Mouse (Mus musculus) erythroblast, embryonic 14.5 days (primary cell): ENCODE results near the gene Pik3cb. TPM values are rescaled to one million over a fixed set of nuclear protein-coding genes. Genes with fewer than 3 reads are reported as not detected.

Experiments
- H3K27me3 ChIP-seq: 2 replicates; pipeline ENCODE4 v1.6.1; 2012; ENCODE audit warnings: inconsistent platforms; ENCODE audit not compliant: control insufficient read depth
- H3K36me3 ChIP-seq: 2 replicates; pipeline ENCODE4 v1.6.1; 2012; ENCODE audit warnings: mild to moderate bottlenecking, inconsistent platforms; ENCODE audit not compliant: control insufficient read depth
- H3K4me1 ChIP-seq: 2 replicates; pipeline ENCODE4 v1.6.1; 2012; ENCODE audit warnings: inconsistent platforms; ENCODE audit not compliant: control insufficient read depth
- H3K4me3 ChIP-seq: replicated peaks from 2 replicates; pipeline ENCODE3; 2012; ENCODE audit warnings: moderate library complexity, mild to moderate bottlenecking, inconsistent platforms
- H3K9me3 ChIP-seq: 2 replicates; pipeline ENCODE4 v1.6.1; 2012; ENCODE audit warnings: low read length, inconsistent platforms, mixed read lengths; ENCODE audit not compliant: control insufficient read depth
- GATA1 ChIP-seq: IDR thresholded peaks from 2 replicates; pipeline ENCODE4 v1.6.1; 2012; ENCODE audit warnings: low read length, inconsistent platforms, mixed read lengths
- TAL1 ChIP-seq: IDR thresholded peaks from 3 replicates; pipeline ENCODE4 v1.6.1; 2012; ENCODE audit warnings: low read length, inconsistent platforms, mixed read lengths
- polyA plus RNA-seq: library from polyadenylated mRNA; stranded (reverse); fragments of >175 nt; gene quantifications from 2 replicates; pipeline ENCODE4 v1.2.3, GENCODE M21; 2012

Gene Pik3cb
- polyA plus RNA-seq: 0.11 and 0.12 TPM in 2 replicates

DNA sequence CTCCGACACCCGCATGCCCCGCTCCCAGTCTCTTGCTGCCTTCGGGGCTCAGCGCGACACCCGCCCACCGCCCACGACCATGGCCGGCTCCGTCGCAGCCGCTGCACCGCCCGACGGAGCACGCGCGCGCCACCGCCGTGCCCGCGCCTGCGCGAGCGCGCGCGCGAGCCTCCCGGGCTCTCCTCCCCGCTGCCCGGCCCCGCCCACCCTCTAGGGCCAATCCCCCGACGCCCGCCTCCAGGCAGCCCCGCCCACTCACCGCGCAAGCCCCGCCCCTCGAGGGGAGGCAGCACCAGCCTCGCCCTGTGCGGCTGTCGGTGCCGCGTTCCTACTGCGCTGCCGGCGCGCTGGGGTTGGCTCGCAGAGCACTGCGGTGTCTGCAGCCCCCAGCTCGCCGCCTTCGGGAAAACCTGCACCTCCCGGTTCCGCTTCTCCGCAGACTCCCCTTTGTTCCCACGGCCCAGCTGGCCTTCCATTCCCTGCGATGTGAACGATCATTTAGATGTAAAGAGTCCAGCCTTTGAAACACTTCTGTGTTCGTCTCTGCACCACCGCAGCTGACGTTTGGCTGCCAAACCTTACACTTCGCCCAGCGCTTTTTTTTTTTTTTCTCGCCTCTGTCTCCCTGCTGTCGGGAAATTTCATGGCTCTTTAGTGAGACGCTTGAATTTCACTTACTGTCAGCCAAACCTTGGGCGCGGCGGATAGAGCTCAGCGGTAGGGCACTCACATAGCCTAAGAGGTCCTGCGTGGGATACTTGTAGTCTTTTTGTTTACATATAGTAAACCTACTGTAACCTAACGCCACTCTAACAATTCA lies at the start of gene Pik3cb:
Gene Pik3cb (minus strand): TSS at position 559 of the 820 bp plus-strand sequence.
- no peaks in the 10 kb centered on the region for H3K9me3 ChIP-seq
- H3K4me3 ChIP-seq: peak within 1 kb of the TSS; percentile 88
- H3K4me1 ChIP-seq: peaks cover 56% of the 10 kb centered on the region
- TF ChIP-seq GATA1 (no peak), TAL1 (no peak)
- H3K36me3 ChIP-seq: peaks cover 13% of the 10 kb centered on the region
- H3K27me3 ChIP-seq: no peaks in the 10 kb centered on the region

DNA sequence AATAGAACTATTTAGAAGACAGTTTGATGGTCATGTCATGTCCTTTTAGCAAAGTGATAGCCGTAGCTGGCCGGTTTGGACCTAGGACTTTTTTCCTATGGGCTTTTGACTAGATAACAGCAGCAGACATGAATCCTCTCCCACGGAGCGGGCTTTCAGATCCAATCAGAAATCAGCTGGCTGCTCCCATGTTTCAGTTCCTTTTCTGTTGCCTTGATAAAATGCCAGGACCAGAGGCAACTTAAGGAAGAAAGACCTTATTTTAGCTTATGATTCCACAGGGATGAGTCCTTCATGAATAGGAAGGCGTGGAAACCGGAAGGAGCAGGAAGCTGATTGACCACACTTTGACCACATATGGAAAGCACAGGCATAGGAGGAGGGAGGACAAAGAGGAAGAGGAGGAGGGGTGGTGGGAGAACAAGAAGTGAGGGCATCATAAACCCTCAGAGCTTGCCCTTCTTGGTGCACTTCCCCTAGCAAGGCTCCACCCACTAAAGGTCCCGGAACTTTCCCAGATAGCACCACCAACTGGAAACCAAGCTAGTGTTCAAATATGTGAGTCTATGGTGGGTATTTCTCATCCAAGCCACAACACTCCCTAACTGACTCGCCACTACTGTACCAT lies 42.7 kb upstream of the Pik3cb start:
- H3K9me3 ChIP-seq: no peaks in the 10 kb centered on the region

DNA sequence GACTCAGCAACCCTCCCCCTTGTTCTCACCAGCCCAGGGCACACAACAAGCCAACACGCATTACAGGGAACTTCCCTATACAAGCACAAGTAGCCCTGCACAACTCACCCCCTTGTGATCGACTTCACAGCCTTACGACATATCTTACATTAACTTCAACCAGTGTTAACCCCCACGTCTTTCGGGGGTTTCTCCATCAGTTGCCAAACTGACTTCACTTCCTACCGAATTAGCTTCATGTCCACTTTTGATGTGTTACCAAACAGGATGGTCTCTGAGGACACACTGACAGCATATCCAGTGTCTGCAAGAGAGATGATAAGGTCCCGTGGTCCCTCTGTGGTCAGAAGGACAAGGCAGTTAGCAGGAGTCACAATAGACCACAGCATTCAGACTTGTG lies 41.7 kb upstream of the Pik3cb start:
- Histone ChIP-seq H3K4me1 (peaks cover 17% of the 10 kb centered on the region), H3K27me3 (no peaks in the 10 kb centered on the region), H3K36me3 (no peaks in the 10 kb centered on the region), H3K9me3 (no peaks in the 10 kb centered on the region), H3K4me3 (no peak overlapping the region)
- TF ChIP-seq TAL1 (no peak), GATA1 (no peak)

More for the DNA sequence above, 42.7 kb upstream of the Pik3cb start:
- Histone ChIP-seq H3K27me3 (no peaks in the 10 kb centered on the region), H3K4me3 (peak overlapping the region; percentile 8), H3K36me3 (no peaks in the 10 kb centered on the region), H3K4me1 (peaks cover 17% of the 10 kb centered on the region)
- TF ChIP-seq TAL1 (no peak), GATA1 (no peak)

- TF ChIP-seq GATA1: no peak
- no peak overlapping the region for H3K4me3 ChIP-seq
- peaks cover 17% of the 10 kb centered on the region for H3K4me1 ChIP-seq
- H3K36me3 ChIP-seq: no peaks in the 10 kb centered on the region
- no peaks in the 10 kb centered on the region for H3K9me3 ChIP-seq
- no peaks in the 10 kb centered on the region for H3K27me3 ChIP-seq
Measured at GRCm38 (mm10) chr9:99180272-99180671, 39.9 kb upstream of the Pik3cb start.

DNA sequence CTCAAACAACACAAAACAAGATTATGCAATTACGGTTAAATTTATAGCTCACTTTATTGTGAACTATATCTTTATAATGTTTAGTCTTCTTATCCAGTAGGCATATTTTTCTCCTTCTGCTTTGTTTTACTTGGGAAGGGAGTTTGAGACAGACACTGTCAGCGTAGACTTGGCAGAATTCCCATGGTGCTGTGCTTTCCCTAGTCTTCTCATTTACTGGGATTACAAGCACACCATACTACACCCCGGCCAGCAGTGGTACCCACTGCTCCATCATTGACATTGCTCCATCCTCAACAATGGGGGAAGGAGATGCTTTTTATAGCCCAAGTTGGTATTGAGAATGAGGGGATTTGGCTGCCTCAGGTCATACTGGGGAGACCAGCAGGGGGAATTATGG lies 38.3 kb upstream of the Pik3cb start:
- no peak for TF ChIP-seq GATA1
- TF ChIP-seq TAL1: no peak
- no peaks in the 10 kb centered on the region for H3K27me3 ChIP-seq
- H3K4me1 ChIP-seq: peaks cover 17% of the 10 kb centered on the region
- H3K9me3 ChIP-seq: no peaks in the 10 kb centered on the region
- no peak overlapping the region for H3K4me3 ChIP-seq
- no peaks in the 10 kb centered on the region for H3K36me3 ChIP-seq

- Histone ChIP-seq H3K27me3 (no peaks in the 10 kb centered on the region), H3K4me3 (no peak overlapping the region), H3K4me1 (no peaks in the 10 kb centered on the region), H3K9me3 (no peaks in the 10 kb centered on the region), H3K36me3 (no peaks in the 10 kb centered on the region)
- TF ChIP-seq TAL1: no peak
- no peak for TF ChIP-seq GATA1
Measured at GRCm38 (mm10) chr9:99175774-99176173, 35.4 kb upstream of the Pik3cb start.

- H3K4me1 ChIP-seq: no peaks in the 10 kb centered on the region
- H3K9me3 ChIP-seq: no peaks in the 10 kb centered on the region
- no peaks in the 10 kb centered on the region for H3K36me3 ChIP-seq
- no peak overlapping the region for H3K4me3 ChIP-seq
- TF ChIP-seq GATA1 (no peak), TAL1 (no peak)
- H3K27me3 ChIP-seq: 0 out of 2 replicates have a peak, but pooled peaks cover 2% of the 10 kb centered on the region
Measured at GRCm38 (mm10) chr9:99172811-99173210, 32.4 kb upstream of the Pik3cb start.

GRCm38 (mm10) chr9:99171186-99171585 lies 30.8 kb upstream of the Pik3cb start:
- H3K4me3 ChIP-seq: no peak overlapping the region
- 0 out of 2 replicates have a peak, but pooled peaks cover 4% of the 10 kb centered on the region for H3K27me3 ChIP-seq
- TF ChIP-seq TAL1 (no peak), GATA1 (no peak)
- no peaks in the 10 kb centered on the region for H3K4me1 ChIP-seq
- H3K9me3 ChIP-seq: no peaks in the 10 kb centered on the region
- no peaks in the 10 kb centered on the region for H3K36me3 ChIP-seq

GRCm38 (mm10) chr9:99169029-99169428 lies 28.6 kb upstream of the Pik3cb start:
- no peaks in the 10 kb centered on the region for H3K9me3 ChIP-seq
- H3K4me1 ChIP-seq: peaks cover 6% of the 10 kb centered on the region
- TF ChIP-seq GATA1 (no peak), TAL1 (no peak)
- no peak overlapping the region for H3K4me3 ChIP-seq
- no peaks in the 10 kb centered on the region for H3K36me3 ChIP-seq
- H3K27me3 ChIP-seq: 0 out of 2 replicates have a peak, but pooled peaks cover 4% of the 10 kb centered on the region
